Mouse (Mus musculus): ENCODE results near the gene Gm7356. TPM values are rescaled to one million over a fixed set of nuclear protein-coding genes. Genes with fewer than 3 reads are reported as not detected.
"Not testable (repeated sequence)": the region's sequence is repeated elsewhere in the genome, so short reads cannot be mapped to it uniquely, and the experiment has no call there.

The Gm7356 gene
- total RNA-seq (2021), result not detected

- DNase-seq, result not testable (repeated sequence)
Observed at GRCm38 (mm10) chr17:14003604-14004003, at the start of gene Gm7356. TSS of gene Gm7356 (minus strand) at chr17:14003704.

- DNase-seq, result not testable (repeated sequence)
Observed at GRCm38 (mm10) chr17:14041880-14042279, 38.4 kb upstream of the Gm7356 start.

GRCm38 (mm10) chr17:14037012-14037411, 33.5 kb upstream of the Gm7356 start:
- DNase-seq, result not testable (repeated sequence)

GRCm38 (mm10) chr17:14036113-14036512, 32.6 kb upstream of the Gm7356 start:
- DNase-seq, result not testable (repeated sequence)

GRCm38 (mm10) chr17:13993425-13993824, 10.1 kb downstream of the Gm7356 start:
- DNase-seq, result not testable (repeated sequence)

GRCm38 (mm10) chr17:13987690-13988089, 15.8 kb downstream of the Gm7356 start:
- DNase-seq, result no peak

GRCm38 (mm10) chr17:13970796-13971195, 32.7 kb downstream of the Gm7356 start:
- DNase-seq, result not testable (repeated sequence)

- not testable (repeated sequence) for DNase-seq
Observed at GRCm38 (mm10) chr17:13969917-13970316, 33.6 kb downstream of the Gm7356 start.

- not testable (repeated sequence) for DNase-seq
Observed at GRCm38 (mm10) chr17:13965048-13965447, 38.5 kb downstream of the Gm7356 start.

GRCm38 (mm10) chr17:13962245-13962644, 41.3 kb downstream of the Gm7356 start:
- not testable (repeated sequence) for DNase-seq

GRCm38 (mm10) chr17:13958129-13958528, 45.4 kb downstream of the Gm7356 start:
- DNase-seq, result not testable (repeated sequence)

- DNase-seq, result not testable (repeated sequence)
Observed at GRCm38 (mm10) chr17:13951570-13951969, 51.9 kb downstream of the Gm7356 start.

Other genes with a start within 250 kb of the Gm7356 start
- 100 to 1,000 TPM in 1 of 2 experiments, 10 to 100 TPM in 1; 90.0 to 105 TPM for gene Afdn, start 243.2 kb downstream of the Gm7356 start, total RNA-seq (2021)
- 1 to 10 TPM; 4.7 to 5.2 TPM for gene Tcte2, start 241.9 kb downstream of the Gm7356 start, total RNA-seq (2021)
- gene Gm7168, start 55.3 kb downstream of the Gm7356 start, total RNA-seq (2021), result under 1 TPM; 0.16 to 0.19 TPM
- gene Gm7358, start 55.8 kb upstream of the Gm7356 start, total RNA-seq (2021), result not detected
- 1 to 10 TPM; 1.8 to 1.9 TPM for gene Dact2, start 200.6 kb upstream of the Gm7356 start, total RNA-seq (2021)